Mouse (Mus musculus) heart, adult 2 months (tissue): ENCODE measurements around the gene Lamc1.

Experiments
- CTCF ChIP-seq: fragments of 200-600 bp; IDR thresholded peaks from 2 replicates; pipeline ENCODE4 v1.8.1; 2022; ENCODE audit warnings: antibody characterized with exemption, mild to moderate bottlenecking, moderate library complexity
- EP300 ChIP-seq: fragments of 200-500 bp; IDR thresholded peaks from 2 replicates; pipeline ENCODE4 v1.6.1; 2011; ENCODE audit warnings: low read depth, low read length, control low read depth; ENCODE audit not compliant: insufficient read depth
- POLR2A ChIP-seq: fragments of 200-500 bp; IDR thresholded peaks from 2 replicates; pipeline ENCODE4 v1.6.1; 2011; ENCODE audit warnings: mild to moderate bottlenecking, low read depth, low read length, control low read depth; ENCODE audit not compliant: insufficient read depth

- TF ChIP-seq CTCF (no peak), POLR2A (no peak), EP300 (no peak)
Observed at GRCm38 (mm10) chr1:153345002-153345401, 12.4 kb upstream of the Lamc1 start.
